Mouse (Mus musculus) adrenal gland, adult 8-10 months (tissue): Measurements from ENCODE around the gene Vwa3b. TPM values are rescaled to one million over a fixed set of nuclear protein-coding genes. Genes with fewer than 3 reads are reported as not detected.

Experiments
- DNase-seq: peaks from one replicate; pipeline ENCODE4 v3.0.0; 2022
- total RNA-seq, 4 experiments: library from RNA; stranded (reverse); gene quantifications; 2 replicates each; pipeline ENCODE4 v1.2.4; 2022

Gene Vwa3b
- total RNA-seq, 4 experiments from 2014 or later = 0.46 to 1.3 (median 1.0) TPM

- no peak for DNase-seq
These were observed 14.7 kb upstream of the Vwa3b start for GRCm38 (mm10) chr1:37011626-37012209.

- no peak for DNase-seq
These were observed 13.4 kb upstream of the Vwa3b start for GRCm38 (mm10) chr1:37013006-37013405.

GRCm38 (mm10) chr1:37013687-37014086, 12.7 kb upstream of the Vwa3b start:
- DNase-seq = no peak

- no peak for DNase-seq
These were observed 7.4 kb upstream of the Vwa3b start for GRCm38 (mm10) chr1:37019017-37019416.

GRCm38 (mm10) chr1:37022704-37023103, 3.7 kb upstream of the Vwa3b start:
- DNase-seq = no peak

GRCm38 (mm10) chr1:37024736-37025135, 1.7 kb upstream of the Vwa3b start:
- DNase-seq = no peak

GRCm38 (mm10) chr1:37025376-37025775, 1.0 kb upstream of the Vwa3b start:
- DNase-seq = no peak

GRCm38 (mm10) chr1:37026866-37027265, 470 bp downstream of the Vwa3b start:
- no peak for DNase-seq

- DNase-seq = no peak
These were observed 2.2 kb downstream of the Vwa3b start for GRCm38 (mm10) chr1:37028439-37029153.

- peak; percentile 35 for DNase-seq
These were observed 2.9 kb downstream of the Vwa3b start for GRCm38 (mm10) chr1:37029154-37029907.

- DNase-seq = no peak
These were observed 3.5 kb downstream of the Vwa3b start for GRCm38 (mm10) chr1:37029942-37030341.

- no peak for DNase-seq
These were observed 4.3 kb downstream of the Vwa3b start for GRCm38 (mm10) chr1:37030693-37031092.

GRCm38 (mm10) chr1:37035879-37036278, 9.5 kb downstream of the Vwa3b start:
- DNase-seq = no peak

GRCm38 (mm10) chr1:37041126-37041525, 14.7 kb downstream of the Vwa3b start:
- DNase-seq = no peak

GRCm38 (mm10) chr1:37041856-37042255, 15.5 kb downstream of the Vwa3b start:
- no peak for DNase-seq

GRCm38 (mm10) chr1:37042769-37043168, 16.4 kb downstream of the Vwa3b start:
- no peak for DNase-seq

GRCm38 (mm10) chr1:37043196-37043595, 16.8 kb downstream of the Vwa3b start:
- DNase-seq = no peak

GRCm38 (mm10) chr1:37045472-37045871, 19.1 kb downstream of the Vwa3b start:
- DNase-seq = no peak

GRCm38 (mm10) chr1:37049159-37049558, 22.8 kb downstream of the Vwa3b start:
- DNase-seq = no peak

- DNase-seq = no peak
These were observed 27.3 kb downstream of the Vwa3b start for GRCm38 (mm10) chr1:37053691-37054090.

- DNase-seq = no peak
These were observed 30.6 kb downstream of the Vwa3b start for GRCm38 (mm10) chr1:37056831-37057561.

GRCm38 (mm10) chr1:37060856-37061255, 34.5 kb downstream of the Vwa3b start:
- DNase-seq = no peak

GRCm38 (mm10) chr1:37063053-37063452, 36.7 kb downstream of the Vwa3b start:
- DNase-seq = no peak
